Mouse (Mus musculus) forebrain, postnatal 0 days (tissue): ENCODE data around the gene Tmem221. TPM values are rescaled to one million over a fixed set of nuclear protein-coding genes. Genes with fewer than 3 reads are reported as not detected.
"Not testable (repeated sequence)": the region's sequence is repeated elsewhere in the genome, so short reads cannot be mapped to it uniquely, and the experiment has no call there.

ENCODE experiments used
- ATAC-seq: fragments of 200-750 bp; cut with Nextera tagmentation; 2 replicates; pipeline ENCODE4 v1.8.0; 2017; ENCODE audit warnings: mild to moderate bottlenecking, moderate library complexity
- DNase-seq: peaks from one replicate; pipeline ENCODE4 v3.0.0-alpha.2; 2015
- H3K27ac ChIP-seq: fragments of 300-500 bp; sonication (generic); 2 replicates; pipeline ENCODE4 v1.5.1; 2014; ENCODE audit warnings: low read depth, mild to moderate bottlenecking, antibody characterized with exemption, low read length, moderate library complexity, mixed read lengths
- H3K27me3 ChIP-seq: fragments of 300-500 bp; sonication (generic); 2 replicates; pipeline ENCODE4 v1.6.1; 2014; ENCODE audit warnings: mild to moderate bottlenecking, low read length, mixed read lengths; ENCODE audit not compliant: insufficient read depth
- H3K36me3 ChIP-seq: fragments of 300-500 bp; sonication (generic); 2 replicates; pipeline ENCODE4 v1.6.1; 2014; ENCODE audit warnings: mild to moderate bottlenecking, moderate library complexity; ENCODE audit not compliant: insufficient read depth
- H3K4me1 ChIP-seq: fragments of 300-500 bp; sonication (generic); 2 replicates; pipeline ENCODE4 v1.6.1; 2014; ENCODE audit warnings: antibody characterized with exemption; ENCODE audit not compliant: insufficient read depth
- H3K4me2 ChIP-seq: fragments of 300-500 bp; sonication (generic); 2 replicates; pipeline ENCODE4 v1.6.1; 2014; ENCODE audit warnings: low read depth, mild to moderate bottlenecking, moderate library complexity
- H3K4me3 ChIP-seq: fragments of 300-500 bp; sonication (generic); 2 replicates; pipeline ENCODE4 v1.5.1; 2014; ENCODE audit warnings: low read depth, low read length, mixed read lengths
- H3K9ac ChIP-seq: fragments of 300-500 bp; sonication (generic); 2 replicates; pipeline ENCODE4 v1.6.1; 2014; ENCODE audit warnings: mild to moderate bottlenecking
- H3K9me3 ChIP-seq: fragments of 300-500 bp; sonication (generic); 2 replicates; pipeline ENCODE4 v1.6.1; 2016; ENCODE audit warnings: low read length
- CTCF ChIP-seq: sonication (generic); IDR thresholded peaks from 2 replicates; pipeline ENCODE4 v1.5.1; 2016; ENCODE audit warnings: antibody characterized with exemption, control low read depth, low read depth
- WGBS: fragments of 180-500 bp; shearing (Covaris S2); extraction: QIAGEN DNeasy Blood & Tissue Kit; methylation state at CpG from one replicate; pipeline ENCODE4 v1.1.7; 2014; 5-methylcytosine and 5-hydroxymethylcytosine counted together
- polyA plus RNA-seq: library from polyadenylated mRNA; unstranded; fragments of >200 nt; fragmentation: Nextera tagmentation; extraction: Ambion mirVana; gene quantifications from 2 replicates; pipeline ENCODE4 v1.2.1, GENCODE M21; 2015
- total RNA-seq: library from RNA; depleted of rRNA; stranded (reverse); fragments of >200 nt; gene quantifications from 2 replicates; pipeline ENCODE4 v1.2.3, GENCODE M21; 2014

Tmem221 gene
- total and polyA plus RNA-seq, 2 experiments from 2014 or later = 0.16 TPM; not detected in 1

DNA sequence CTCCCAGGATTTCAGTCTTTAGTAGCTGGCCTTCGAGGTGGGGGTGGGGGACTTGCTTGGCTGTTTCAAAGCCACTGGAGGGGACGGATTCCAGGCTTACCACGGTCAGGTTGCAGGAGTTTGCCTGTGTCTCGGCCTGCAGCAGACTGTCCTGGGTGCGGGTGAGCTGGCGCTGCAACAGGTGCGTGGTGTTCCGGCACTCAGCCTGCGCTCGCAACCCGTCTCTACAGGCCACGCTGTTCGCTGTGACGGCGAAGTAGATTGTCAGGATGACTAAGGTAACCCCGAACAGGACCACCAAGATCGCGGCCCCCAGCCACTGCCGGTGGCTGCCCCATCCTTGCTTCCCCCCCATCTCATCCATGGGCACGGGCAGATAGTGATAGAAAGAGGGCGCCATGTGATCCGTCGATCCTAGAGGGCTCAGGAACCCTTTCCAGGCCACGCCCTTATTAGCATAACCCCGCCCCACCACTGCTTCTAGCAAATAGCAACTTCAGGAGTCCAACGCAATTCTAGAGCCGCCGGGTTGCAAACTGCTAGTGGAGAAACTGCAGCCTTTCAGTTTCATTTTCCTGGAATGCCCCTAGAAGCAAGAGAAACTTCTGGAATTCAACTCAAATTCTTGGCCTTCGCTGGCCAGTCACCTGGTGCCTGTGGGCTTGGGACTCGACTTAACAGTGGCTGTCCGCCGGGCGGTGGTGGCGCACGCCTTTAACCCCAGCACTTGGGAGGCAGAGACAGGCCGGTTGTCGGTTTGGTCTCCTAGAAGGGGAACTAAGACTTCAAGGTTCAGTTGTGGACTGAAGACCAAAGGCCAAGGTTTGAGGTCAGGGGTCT, 21.4 kb downstream of the Tmem221 start, which contains the start of gene Bst2:
Bst2 (minus strand) TSS at position 429 of the 840 bp plus-strand sequence.
- Histone ChIP-seq H3K4me1 (no peaks in the 10 kb centered on the region), H3K9me3 (no peaks in the 10 kb centered on the region), H3K27ac (no peak within 1 kb of the TSS), H3K27me3 (peaks cover 8% of the 10 kb centered on the region), H3K9ac (no peak within 1 kb of the TSS), H3K4me3 (peak within 1 kb of the TSS; percentile 19), H3K36me3 (no peaks in the 10 kb centered on the region), H3K4me2 (peak within 1 kb of the TSS; percentile 45)
- DNase-seq (peak; percentile 29), ATAC-seq (peak; percentile 47; the same call in 1 of the 2 replicates)
- 5% methylated on average over 37 of the region's 37 CpGs for WGBS
- TF ChIP-seq CTCF = no peak

- ATAC-seq = no peak
Observed at GRCm38 (mm10) chr8:71535663-71536062, 23.0 kb downstream of the Tmem221 start.

DNA sequence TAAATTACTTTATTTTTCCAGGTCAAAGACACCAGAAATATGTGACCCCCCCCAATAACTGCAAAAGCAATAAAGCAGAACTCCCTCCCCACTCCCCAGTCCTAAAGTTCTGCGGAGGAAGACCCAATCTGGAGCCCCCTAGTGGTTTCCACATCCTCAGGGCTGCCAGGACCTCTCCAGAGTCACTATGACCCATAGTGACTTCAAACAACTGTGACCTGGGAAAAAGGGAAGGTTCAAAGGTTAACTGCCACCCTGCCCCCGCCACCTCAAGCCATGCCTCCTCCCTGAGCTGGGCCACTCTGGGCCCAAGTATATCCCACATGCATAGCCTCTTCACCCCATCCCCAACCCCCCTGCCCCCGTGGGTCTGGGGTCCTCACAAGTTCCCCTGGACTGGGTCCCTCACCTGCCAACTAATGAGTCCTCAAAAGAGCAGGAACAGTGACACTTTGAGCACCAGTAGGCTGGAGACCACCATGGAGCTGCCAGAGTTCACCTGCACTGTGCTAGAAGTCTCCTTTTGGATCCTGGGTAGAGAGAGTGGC, 24.3 kb downstream of the Tmem221 start:
- Histone ChIP-seq H3K4me1 (no peaks in the 10 kb centered on the region), H3K4me2 (no peak overlapping the region), H3K4me3 (no peak overlapping the region), H3K27ac (no peak overlapping the region), H3K9me3 (no peaks in the 10 kb centered on the region), H3K36me3 (no peaks in the 10 kb centered on the region), H3K9ac (no peak overlapping the region), H3K27me3 (peaks cover 8% of the 10 kb centered on the region)
- 30% methylated on average over 3 of the region's 3 CpGs for WGBS
- peak; percentile 12; the same call in 1 of the 2 replicates for TF ChIP-seq CTCF
- ATAC-seq = no peak
- no peak for DNase-seq

More at GRCm38 (mm10) chr8:71535663-71536062, 23.0 kb downstream of the Tmem221 start:
- no peak for TF ChIP-seq CTCF
- H3K4me2 ChIP-seq = no peak overlapping the region
- H3K4me3 ChIP-seq = no peak overlapping the region
- no peak for DNase-seq
- H3K27me3 ChIP-seq = peaks cover 8% of the 10 kb centered on the region
- no peaks in the 10 kb centered on the region for H3K36me3 ChIP-seq
- no peaks in the 10 kb centered on the region for H3K4me1 ChIP-seq
- no peak overlapping the region for H3K9ac ChIP-seq
- no peak overlapping the region for H3K27ac ChIP-seq
- H3K9me3 ChIP-seq = no peaks in the 10 kb centered on the region
- 74% methylated on average over 5 of the region's 5 CpGs for WGBS

DNA sequence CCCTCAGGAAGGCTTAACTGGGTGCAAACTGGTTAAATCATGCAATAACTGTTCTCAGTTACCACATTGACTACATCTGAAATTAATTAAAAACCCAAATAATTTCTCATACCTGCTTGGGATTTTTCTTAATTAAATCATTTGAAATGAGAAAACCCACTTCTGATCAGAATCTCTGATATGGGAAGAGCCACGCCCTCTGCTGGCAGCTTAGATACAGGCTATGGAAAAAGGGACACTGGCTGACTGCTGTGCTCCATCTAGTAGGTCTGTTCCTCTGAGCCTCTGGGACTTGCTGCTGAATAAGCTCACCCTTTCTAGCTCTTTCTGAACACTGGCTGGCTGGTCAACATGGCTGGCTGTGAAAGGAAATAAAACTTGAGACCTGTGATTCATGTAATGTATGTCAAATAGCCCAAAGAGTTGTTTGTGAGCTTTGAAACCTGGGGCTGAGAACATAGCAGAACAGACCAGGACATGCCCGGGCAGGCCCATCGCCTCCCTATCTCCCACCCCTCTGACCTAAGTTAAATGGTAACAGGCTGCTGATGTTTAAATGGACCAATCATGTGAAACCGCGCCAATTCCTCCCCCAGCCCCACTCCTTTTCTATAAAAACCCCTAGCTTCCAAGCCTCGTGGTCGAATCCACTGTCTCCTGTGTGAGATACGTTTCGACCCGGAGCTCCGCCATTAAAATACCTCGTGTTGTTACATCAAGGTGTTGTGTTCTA, 27.8 kb downstream of the Tmem221 start:
- peak; percentile 55 for TF ChIP-seq CTCF
- H3K27ac ChIP-seq, ATAC-seq, H3K4me3 ChIP-seq, H3K4me2 ChIP-seq, H3K9ac ChIP-seq, H3K4me1 ChIP-seq, H3K9me3 ChIP-seq, H3K36me3 ChIP-seq: not testable (repeated sequence)
- peak; percentile 44 for DNase-seq
- WGBS = 66% methylated on average over 5 of the region's 12 CpGs
- H3K27me3 ChIP-seq = peaks cover 11% of the 10 kb centered on the region; the same call in 1 of the 2 replicates

DNA sequence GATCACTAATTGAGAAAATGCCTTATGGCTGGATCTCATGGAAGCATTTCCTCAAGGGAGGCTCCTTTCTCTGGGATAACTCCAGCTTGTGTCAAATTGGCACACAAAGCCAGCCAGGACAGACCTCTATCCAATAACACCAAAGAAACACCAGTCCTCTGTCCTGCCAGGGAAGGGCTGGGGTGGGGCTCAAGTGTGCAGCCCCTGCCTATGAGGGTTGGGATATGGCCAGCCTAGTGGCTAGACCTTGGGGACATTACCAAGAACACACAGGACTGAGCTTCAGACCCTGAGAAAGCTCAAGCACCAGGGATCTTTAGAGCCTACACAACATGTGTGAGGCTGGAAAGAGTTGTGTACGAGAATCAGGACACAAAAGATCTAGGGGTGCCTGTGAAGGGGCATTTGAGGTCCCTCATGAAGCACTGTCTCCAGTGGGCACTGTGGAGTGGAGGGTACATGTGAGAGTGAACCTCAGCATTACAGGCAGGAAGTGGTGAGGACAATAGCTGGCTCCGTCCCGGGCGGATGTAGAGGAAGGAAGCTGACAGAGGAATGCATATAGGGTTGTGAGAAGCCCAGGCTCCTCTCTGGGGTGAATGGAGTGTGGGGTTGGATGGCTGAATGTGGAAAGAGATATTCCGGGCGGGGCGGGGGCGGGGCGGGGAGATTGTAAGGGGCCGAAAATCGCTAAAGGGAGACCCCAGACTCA, 30.2 kb downstream of the Tmem221 start:
- no peak for ATAC-seq

DNA sequence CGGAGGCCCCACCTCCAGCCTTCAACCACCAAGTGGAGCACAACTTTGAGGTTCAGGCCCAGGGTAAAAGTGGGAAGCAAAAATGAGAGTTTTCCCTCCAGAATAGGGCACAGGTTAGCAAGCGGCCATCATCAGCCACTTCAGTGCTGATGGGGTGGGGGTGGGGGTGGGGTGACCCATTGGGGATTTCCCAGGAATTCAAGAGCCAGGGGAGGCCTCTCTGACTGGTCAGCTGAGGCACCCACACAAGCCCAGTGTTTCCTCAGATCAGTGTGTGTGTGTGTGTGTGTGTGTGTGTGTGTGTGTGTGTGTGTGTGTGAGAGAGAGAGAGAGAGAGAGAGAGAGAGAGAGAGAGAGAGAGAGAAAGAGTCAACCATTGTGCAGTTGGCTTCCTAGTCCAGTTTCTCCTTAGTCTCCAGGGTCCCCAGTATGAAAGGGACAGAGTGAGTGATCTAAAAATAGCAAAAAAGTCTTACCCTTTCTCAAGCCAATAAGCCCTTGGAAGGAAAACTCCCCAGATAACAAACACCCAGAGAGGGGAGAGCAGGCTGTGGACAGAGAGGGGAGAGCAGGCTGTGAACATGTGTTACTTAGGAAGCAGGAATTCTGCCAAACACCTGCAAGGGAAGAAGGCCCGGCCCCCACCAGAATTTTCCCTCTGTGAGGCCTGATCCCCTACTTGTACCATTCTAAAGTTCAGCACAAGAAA, 31.4 kb downstream of the Tmem221 start:
- no peak overlapping the region for H3K9ac ChIP-seq
- H3K4me2 ChIP-seq = no peak overlapping the region
- H3K27ac ChIP-seq = no peak overlapping the region
- DNase-seq (no peak), ATAC-seq (no peak)
- WGBS = 57% methylated on average over 3 of the region's 3 CpGs
- H3K9me3 ChIP-seq = no peaks in the 10 kb centered on the region
- no peaks in the 10 kb centered on the region for H3K36me3 ChIP-seq
- no peaks in the 10 kb centered on the region for H3K4me1 ChIP-seq
- H3K4me3 ChIP-seq = no peak overlapping the region
- peaks cover 27% of the 10 kb centered on the region for H3K27me3 ChIP-seq
- no peak for TF ChIP-seq CTCF

More for the DNA sequence above, 30.2 kb downstream of the Tmem221 start:
- H3K27me3 ChIP-seq = peaks cover 26% of the 10 kb centered on the region
- H3K4me3 ChIP-seq = no peak overlapping the region
- H3K4me1 ChIP-seq = no peaks in the 10 kb centered on the region
- TF ChIP-seq CTCF = no peak
- 89% methylated on average over 11 of the region's 11 CpGs for WGBS
- H3K4me2 ChIP-seq = no peak overlapping the region
- no peak overlapping the region for H3K9ac ChIP-seq
- no peaks in the 10 kb centered on the region for H3K9me3 ChIP-seq
- H3K36me3 ChIP-seq = no peaks in the 10 kb centered on the region
- no peak for DNase-seq
- H3K27ac ChIP-seq = peak overlapping the region; percentile 29; the same call in 1 of the 2 replicates
